Mouse (Mus musculus) hindbrain, embryonic 13.5 days (tissue): ENCODE data around the gene Irf5. TPM values are rescaled to one million over a fixed set of nuclear protein-coding genes. Genes with fewer than 3 reads are reported as not detected.
"Not testable (repeated sequence)": the region's sequence is repeated elsewhere in the genome, so short reads cannot be mapped to it uniquely, and the experiment has no call there.

ENCODE experiments used
- ATAC-seq: fragments of 200-750 bp; cut with Nextera tagmentation; 2 replicates; pipeline ENCODE4 v1.8.0; 2017; ENCODE audit warnings: moderate TSS enrichment; ENCODE audit not compliant: low FRiP score
- H3K27ac ChIP-seq: fragments of 300-500 bp; sonication (generic); 2 replicates; pipeline ENCODE4 v1.5.1; 2015; ENCODE audit warnings: inconsistent platforms, mild to moderate bottlenecking, moderate library complexity
- H3K27me3 ChIP-seq: fragments of 300-500 bp; sonication (generic); 2 replicates; pipeline ENCODE4 v1.6.1; 2015; ENCODE audit warnings: mild to moderate bottlenecking, inconsistent platforms
- H3K36me3 ChIP-seq: fragments of 300-500 bp; sonication (generic); 2 replicates; pipeline ENCODE4 v1.6.1; 2015; ENCODE audit warnings: mild to moderate bottlenecking, inconsistent platforms
- H3K4me1 ChIP-seq: fragments of 300-500 bp; sonication (generic); replicated peaks from 2 replicates; pipeline ENCODE4 v1.6.1; 2015; ENCODE audit warnings: inconsistent platforms
- H3K4me2 ChIP-seq: fragments of 300-500 bp; sonication (generic); 2 replicates; pipeline ENCODE4 v1.6.1; 2015; ENCODE audit warnings: inconsistent platforms, mild to moderate bottlenecking, moderate library complexity
- H3K4me3 ChIP-seq: fragments of 300-500 bp; sonication (generic); 2 replicates; pipeline ENCODE4 v1.5.1; 2015; ENCODE audit warnings: mild to moderate bottlenecking, inconsistent platforms
- H3K9ac ChIP-seq: fragments of 300-500 bp; sonication (generic); 2 replicates; pipeline ENCODE4 v1.6.1; 2015; ENCODE audit warnings: mild to moderate bottlenecking, inconsistent platforms
- H3K9me3 ChIP-seq: fragments of 300-500 bp; sonication (generic); 2 replicates; pipeline ENCODE4 v1.6.1; 2016; ENCODE audit warnings: inconsistent platforms
- WGBS: fragments of 180-500 bp; shearing (Covaris S2); methylation state at CpG from one replicate; pipeline ENCODE4 v1.1.7; 2015; 5-methylcytosine and 5-hydroxymethylcytosine counted together
- polyA plus RNA-seq: library from polyadenylated mRNA; unstranded; fragments of >200 nt; fragmentation: Nextera tagmentation; extraction: Ambion mirVana; gene quantifications from 2 replicates; pipeline ENCODE4 v1.2.1, GENCODE M21; 2015

The Irf5 gene
- polyA plus RNA-seq, 1 experiment from 2014 or later: 2.1 TPM

GRCm38 (mm10) chr6:29557112-29557511 is 30.7 kb downstream of the Irf5 start:
- Histone ChIP-seq H3K4me2 (no peak overlapping the region), H3K27ac (no peak overlapping the region), H3K27me3 (no peaks in the 10 kb centered on the region), H3K4me1 (no peaks in the 10 kb centered on the region), H3K4me3 (no peak overlapping the region), H3K9ac (no peak overlapping the region), H3K36me3 (peaks cover 89% of the 10 kb centered on the region), H3K9me3 (no peaks in the 10 kb centered on the region)
- 95% methylated on average over 2 of the region's 2 CpGs for WGBS
- no peak for ATAC-seq

- not testable (repeated sequence) for ATAC-seq, H3K4me2 ChIP-seq, H3K27ac ChIP-seq, H3K4me3 ChIP-seq, H3K9ac ChIP-seq, H3K27me3 ChIP-seq, H3K4me1 ChIP-seq, H3K9me3 ChIP-seq
- 83% methylated on average over 3 of the region's 3 CpGs for WGBS
- H3K36me3 ChIP-seq: peaks cover 85% of the 10 kb centered on the region
These were observed 50.0 kb downstream of the Irf5 start for GRCm38 (mm10) chr6:29576388-29576787.

- no peak overlapping the region for H3K4me2 ChIP-seq
- H3K4me3 ChIP-seq: no peak overlapping the region
- H3K4me1 ChIP-seq: no peaks in the 10 kb centered on the region
- no peaks in the 10 kb centered on the region for H3K9me3 ChIP-seq
- ATAC-seq: no peak
- H3K36me3 ChIP-seq: peaks cover 71% of the 10 kb centered on the region
- 100% methylated on average over 1 of the region's 1 CpGs for WGBS
- no peak overlapping the region for H3K9ac ChIP-seq
- H3K27ac ChIP-seq: no peak overlapping the region
- no peaks in the 10 kb centered on the region for H3K27me3 ChIP-seq
These were observed 54.3 kb downstream of the Irf5 start for GRCm38 (mm10) chr6:29580770-29581169.

GRCm38 (mm10) chr6:29581202-29581601 is 54.8 kb downstream of the Irf5 start:
- Histone ChIP-seq H3K4me2 (no peak overlapping the region), H3K4me3 (no peak overlapping the region), H3K9ac (no peak overlapping the region), H3K27ac (no peak overlapping the region), H3K9me3 (no peaks in the 10 kb centered on the region), H3K36me3 (peaks cover 72% of the 10 kb centered on the region), H3K27me3 (no peaks in the 10 kb centered on the region), H3K4me1 (no peaks in the 10 kb centered on the region)
- no peak for ATAC-seq
- WGBS: 96% methylated on average over 3 of the region's 3 CpGs

Other genes starting within 250 kb of the Irf5 start
- 0.47 and 0.53 TPM in 2 replicates for gene Fam71f2, start 247.0 kb upstream of the Irf5 start, polyA plus RNA-seq
- not detected in 2 replicates for gene Fam71f1, start 207.5 kb upstream of the Irf5 start, polyA plus RNA-seq
- gene Calu, start 178.6 kb upstream of the Irf5 start, polyA plus RNA-seq: 164 and 168 TPM in 2 replicates
- gene Opn1sw, start 138.2 kb upstream of the Irf5 start, polyA plus RNA-seq: 0.26 and 0.32 TPM in 2 replicates
- 38.3 and 46.1 TPM in 2 replicates for gene Ccdc136, start 130.3 kb upstream of the Irf5 start, polyA plus RNA-seq
- 5.0 and 5.8 TPM in 2 replicates for gene Flnc, start 93.4 kb upstream of the Irf5 start, polyA plus RNA-seq
- 337 and 340 TPM in 2 replicates for gene Atp6v1f, start 58.9 kb upstream of the Irf5 start, polyA plus RNA-seq
- gene Atp6v1fnb, start 55.2 kb upstream of the Irf5 start, polyA plus RNA-seq: 0.57 and 1.0 TPM in 2 replicates
- gene Kcp, start 18.7 kb upstream of the Irf5 start, polyA plus RNA-seq: 20.1 and 20.5 TPM in 2 replicates
- gene Tnpo3, start 83.3 kb downstream of the Irf5 start, polyA plus RNA-seq: 92.0 and 95.9 TPM in 2 replicates
- 8.4 and 9.9 TPM in 2 replicates for gene Tspan33, start 167.6 kb downstream of the Irf5 start, polyA plus RNA-seq
- gene Smo, start 208.9 kb downstream of the Irf5 start, polyA plus RNA-seq: 15.1 and 16.2 TPM in 2 replicates
- gene Ahcyl2, start 241.4 kb downstream of the Irf5 start, polyA plus RNA-seq: 18.0 and 18.2 TPM in 2 replicates